Mouse (Mus musculus) erythroblast, adult 5-6 weeks (primary cell): ENCODE data around the gene Cntn2. TPM values are rescaled to one million over a fixed set of nuclear protein-coding genes. Genes with fewer than 3 reads are reported as not detected.

Experiments used
- ATAC-seq: replicated peaks from 2 replicates; pipeline ENCODE4 v1.8.0; 2016; ENCODE audit warnings: moderate number of reproducible peaks, mild to moderate bottlenecking, moderate TSS enrichment, inconsistent platforms; ENCODE audit not compliant: poor library complexity, low FRiP score, severe bottlenecking
- total RNA-seq, 2 experiments: library from RNA; stranded (forward) in 1 of 2; stranded (reverse) in 1 of 2; fragments of 150-400 nt in 1 of 2; fragments of 200-764, 138-1000 nt in 1 of 2; gene quantifications; 2 replicates each; pipeline versions ENCODE4 v1.2.3 to v1.2.4; 2015 to 2017; ENCODE audit warnings: low replicate concordance in 2 of 2

Cntn2 gene
- total RNA-seq (2015; ENCODE audit: low replicate concordance) (not detected in 2 replicates), total RNA-seq (2017; ENCODE audit: low replicate concordance) (not detected in 2 replicates)

DNA sequence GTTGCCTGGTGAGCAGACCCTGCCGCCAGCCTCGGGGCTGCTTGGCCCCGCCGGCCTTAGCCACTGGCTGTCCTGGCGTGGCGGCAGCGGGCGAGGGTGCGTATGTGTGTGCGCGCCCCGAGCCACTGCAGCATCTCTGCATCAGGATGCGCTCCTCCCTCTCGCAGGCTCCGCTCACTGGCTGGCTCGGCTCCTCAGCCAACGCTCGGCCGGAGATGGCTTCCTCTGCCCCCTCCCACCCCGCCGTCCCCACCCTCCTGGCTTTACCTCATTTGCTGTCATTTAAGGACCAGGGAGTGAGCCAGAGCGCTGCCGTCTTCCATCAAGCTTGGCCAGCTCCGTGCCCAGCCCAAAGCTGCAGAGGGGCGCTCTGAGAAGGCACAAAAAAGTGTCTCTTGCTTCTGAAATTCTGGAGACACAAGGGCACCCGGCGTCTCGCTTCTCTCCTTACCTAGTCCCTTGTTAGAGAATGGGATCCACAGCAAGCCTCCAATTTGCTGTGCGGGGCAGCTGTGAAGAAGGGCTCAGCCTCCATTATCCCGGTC, at the start of gene Cntn2:
Gene Cntn2 (minus strand): TSS at position 495 of the 545 bp plus-strand sequence.
- no peak for ATAC-seq

- no peak for ATAC-seq
These were observed 49.1 kb upstream of the Cntn2 start for GRCm38 (mm10) chr1:132592145-132592544.

DNA sequence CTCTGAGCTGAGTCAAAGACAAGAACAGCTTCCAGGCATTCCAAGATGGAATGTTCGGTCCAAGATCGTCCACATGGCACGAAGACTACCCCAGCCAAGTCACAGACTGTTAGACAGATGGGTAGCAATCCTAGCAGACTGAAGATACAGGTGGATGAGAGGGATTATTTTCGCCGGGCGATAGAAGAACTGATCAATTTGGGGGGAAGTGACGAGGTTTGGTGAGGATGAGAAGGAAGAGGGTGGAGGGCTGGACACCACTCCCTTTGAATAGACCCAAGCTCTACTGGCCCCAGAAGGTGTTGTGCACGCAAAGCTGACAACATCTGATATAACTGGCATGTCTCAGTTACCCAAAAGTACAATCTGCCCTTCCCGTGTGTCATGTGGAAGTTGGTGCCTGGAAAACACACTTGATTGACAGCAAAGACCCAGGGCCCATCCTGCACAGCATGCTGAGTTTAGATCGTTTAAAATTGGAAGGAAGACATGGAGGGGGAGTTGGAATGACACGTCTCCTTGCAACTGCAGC, 48.4 kb upstream of the Cntn2 start:
- no peak for ATAC-seq

- ATAC-seq, result no peak
These were observed 43.7 kb upstream of the Cntn2 start for GRCm38 (mm10) chr1:132586679-132587201.

GRCm38 (mm10) chr1:132585376-132585775, 42.3 kb upstream of the Cntn2 start:
- no peak for ATAC-seq

DNA sequence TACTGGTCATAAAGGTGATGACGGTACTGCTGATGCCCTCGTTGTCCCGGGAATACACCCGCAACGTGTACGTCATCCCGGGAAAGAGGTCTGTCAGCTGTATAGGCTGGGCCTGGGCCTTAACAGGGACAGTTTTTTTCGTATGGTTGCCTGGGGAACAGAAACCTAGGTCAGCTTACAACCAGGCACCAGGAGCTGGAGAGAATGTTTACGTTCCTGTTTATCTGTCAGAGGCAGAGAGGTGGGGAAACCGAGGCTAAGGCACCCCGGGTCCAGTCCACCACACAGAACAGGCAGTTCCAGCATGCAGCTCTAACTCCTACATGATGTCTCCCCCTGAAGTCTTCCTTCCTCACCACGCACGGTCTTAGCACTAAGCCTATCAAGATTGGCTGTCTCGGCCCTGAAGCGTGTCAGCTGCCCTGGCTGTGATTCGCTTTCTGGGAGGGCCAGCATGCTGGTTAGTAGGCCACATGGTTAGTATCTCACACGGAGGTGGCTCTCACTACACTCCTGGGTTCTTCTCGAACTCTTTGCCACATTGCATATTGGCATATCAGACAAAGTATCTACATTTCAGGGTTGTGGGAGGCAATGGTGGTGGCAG, 40.0 kb upstream of the Cntn2 start:
- ATAC-seq, result no peak

DNA sequence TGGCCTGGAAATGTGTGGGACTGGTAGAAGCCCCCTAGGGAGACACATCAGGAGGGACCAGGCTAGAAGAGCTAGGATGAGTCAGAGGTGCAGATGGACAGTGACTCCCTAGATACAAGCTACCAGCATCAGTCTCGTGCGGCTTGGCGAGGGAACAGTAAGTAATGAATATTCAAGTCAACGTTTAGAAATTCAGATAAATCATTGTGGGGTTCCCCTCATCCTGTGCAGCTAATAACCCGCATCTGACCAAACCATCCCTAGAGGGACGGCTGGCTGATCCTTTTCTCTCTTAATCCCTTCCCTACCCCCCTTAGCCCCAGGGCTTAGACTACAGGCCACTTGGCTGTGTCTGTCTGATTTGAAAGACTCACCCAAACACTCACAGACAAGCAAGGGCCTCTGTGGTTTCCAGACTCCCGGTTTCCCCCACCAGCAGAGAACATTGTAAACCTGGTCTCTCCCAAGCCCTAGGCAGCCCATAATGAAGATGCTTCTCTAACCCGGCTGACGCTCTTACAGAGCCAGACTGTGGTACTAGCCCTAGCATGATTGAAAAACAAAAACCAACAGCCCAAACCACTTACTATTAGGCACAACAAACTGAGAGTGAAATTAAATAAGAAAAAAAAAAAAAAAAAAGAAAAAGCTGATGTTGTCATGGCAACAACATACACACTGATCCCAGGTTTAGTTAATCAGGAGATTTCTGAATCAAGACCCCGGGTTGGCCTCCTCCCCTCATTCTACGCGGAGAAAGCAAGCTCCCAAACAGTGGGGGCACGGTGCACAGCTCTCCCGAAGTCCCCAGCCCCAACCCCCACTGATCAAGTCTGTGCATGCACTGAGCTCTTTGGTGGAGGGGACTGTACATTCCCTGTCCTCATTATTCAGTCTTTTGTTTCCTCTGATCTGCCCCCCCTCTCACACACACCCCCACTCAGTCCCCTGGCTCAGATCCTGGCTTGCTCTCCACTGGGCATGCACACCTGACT, 39.1 kb upstream of the Cntn2 start:
- ATAC-seq, result no peak

- ATAC-seq, result no peak
These were observed 37.0 kb upstream of the Cntn2 start for GRCm38 (mm10) chr1:132580063-132580462.

GRCm38 (mm10) chr1:132576845-132577244, 33.8 kb upstream of the Cntn2 start:
- ATAC-seq, result no peak

- ATAC-seq, result no peak
These were observed 29.8 kb upstream of the Cntn2 start for GRCm38 (mm10) chr1:132572851-132573250.

DNA sequence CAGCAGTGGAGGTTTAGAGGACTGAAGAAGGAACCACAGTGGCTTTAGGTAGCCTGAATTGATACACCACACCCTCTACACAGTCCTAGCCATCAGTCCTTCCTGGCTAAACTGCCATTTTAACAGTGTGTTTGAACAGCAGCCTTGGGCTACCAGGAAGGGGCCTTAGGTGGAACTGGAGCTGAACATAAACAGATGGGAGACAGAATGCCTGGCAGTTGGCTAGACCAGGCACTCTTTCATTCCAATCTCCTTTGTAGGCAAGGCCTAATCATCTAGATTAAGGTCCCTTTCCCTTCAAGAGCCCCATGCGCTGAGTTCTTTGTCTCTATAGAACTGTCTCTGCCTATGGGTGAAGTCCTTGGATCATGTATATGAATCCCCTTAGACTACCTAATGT, 28.6 kb upstream of the Cntn2 start:
- no peak for ATAC-seq

DNA sequence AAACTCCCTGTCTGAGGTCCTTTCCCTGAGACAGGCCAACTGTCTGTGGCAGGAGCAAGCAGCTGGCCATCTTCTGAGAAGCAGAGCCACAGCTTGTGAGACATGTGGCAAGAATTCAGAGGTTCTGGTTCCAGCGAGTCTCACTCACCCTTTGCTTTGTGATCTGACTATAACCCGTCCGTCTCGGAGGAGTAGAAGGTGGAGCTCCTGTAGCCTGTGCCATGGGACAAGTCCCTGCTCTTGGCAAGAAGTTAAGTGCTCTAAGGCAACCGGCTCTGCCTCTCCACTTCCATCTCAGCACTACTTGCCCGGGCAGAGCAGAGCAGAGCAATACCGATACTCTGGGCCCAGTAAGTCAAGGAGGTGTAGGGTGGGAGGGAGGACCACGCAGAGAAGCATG, 27.9 kb upstream of the Cntn2 start:
- ATAC-seq, result no peak

- ATAC-seq, result no peak
These were observed 27.2 kb upstream of the Cntn2 start for GRCm38 (mm10) chr1:132570068-132570780.

DNA sequence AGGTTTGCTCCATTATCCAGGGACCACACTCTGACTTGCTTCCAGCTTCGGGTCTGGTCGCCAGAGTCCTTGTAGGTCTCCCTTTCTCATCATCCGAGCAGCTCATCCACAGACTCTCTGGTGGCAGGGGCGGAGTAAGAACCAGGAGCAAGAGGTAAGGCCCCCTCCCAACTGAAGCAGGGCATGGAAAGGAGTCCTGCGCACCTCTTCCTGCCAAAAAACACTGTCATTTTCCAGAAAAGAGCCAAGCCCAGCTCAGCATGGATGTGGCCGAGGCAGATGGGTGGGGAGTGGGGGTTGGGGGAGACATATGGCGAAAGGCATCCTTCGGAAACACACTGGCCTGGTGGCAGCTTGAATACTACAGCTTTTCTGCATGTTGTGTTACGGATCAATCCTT, 26.5 kb upstream of the Cntn2 start:
- no peak for ATAC-seq

DNA sequence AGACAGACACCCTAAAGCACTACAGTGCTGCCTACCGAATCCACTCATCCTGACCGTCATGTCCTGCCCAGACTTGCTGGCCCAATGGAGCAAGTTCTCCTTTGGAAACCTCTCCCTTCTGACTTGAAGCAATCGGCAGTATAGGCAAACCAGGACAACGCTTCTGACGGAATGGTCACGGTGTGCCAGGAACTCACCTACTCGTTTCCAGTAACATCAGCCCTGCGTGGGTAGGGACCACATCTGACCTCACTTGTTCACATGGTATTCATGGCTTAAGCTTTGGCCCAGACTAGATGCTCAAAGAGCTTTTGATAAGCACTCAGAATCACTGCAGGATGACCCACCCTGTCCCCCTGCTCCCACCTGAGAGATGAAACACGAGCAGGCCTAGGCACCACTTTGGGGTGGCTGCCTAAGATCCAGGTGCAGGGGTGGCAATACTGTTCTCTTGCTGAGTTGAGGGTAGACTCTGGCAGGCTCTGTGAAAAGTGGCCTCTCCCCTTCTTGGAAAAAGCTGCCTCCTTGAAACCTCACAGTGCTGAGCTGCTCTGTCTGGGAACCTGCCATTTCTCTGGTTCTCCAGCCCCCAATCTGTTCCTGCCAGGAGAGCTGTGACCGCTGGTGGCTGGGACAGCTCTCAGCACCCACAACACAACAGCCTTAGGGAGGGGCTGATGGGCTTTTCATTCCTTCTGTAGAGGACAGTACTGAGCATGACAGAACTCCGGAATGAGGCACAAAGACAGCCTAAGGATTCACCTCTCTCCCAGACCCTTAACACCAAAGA, 24.5 kb upstream of the Cntn2 start:
- ATAC-seq, result no peak

GRCm38 (mm10) chr1:132565766-132566165, 22.7 kb upstream of the Cntn2 start:
- no peak for ATAC-seq

- no peak for ATAC-seq
These were observed 21.9 kb upstream of the Cntn2 start for GRCm38 (mm10) chr1:132564946-132565345.

DNA sequence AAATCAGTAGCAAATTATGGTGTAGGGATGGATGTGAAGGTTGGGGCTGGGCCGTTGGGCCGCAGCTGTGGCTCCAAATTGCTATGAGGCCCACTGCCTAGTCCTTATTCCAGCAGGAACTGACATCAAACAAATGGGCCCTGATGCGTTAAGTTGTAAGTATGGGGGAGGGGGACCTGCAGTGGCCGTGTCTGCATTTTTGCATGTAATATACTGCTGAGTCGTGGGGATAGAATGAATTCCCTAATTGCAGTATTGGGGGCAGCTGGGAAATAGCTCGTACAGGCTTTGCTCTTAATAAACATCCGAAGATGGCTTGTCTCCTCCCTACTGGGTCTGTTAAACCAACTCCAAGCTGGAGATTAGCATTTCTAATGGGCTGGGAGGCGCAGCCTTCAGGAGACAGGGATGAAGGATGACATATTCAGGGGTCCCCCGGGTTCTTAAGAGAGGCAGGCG, 19.3 kb upstream of the Cntn2 start:
- no peak for ATAC-seq
